Mouse (Mus musculus) liver, adult 2 months (tissue): ENCODE results near the gene 4931406P16Rik. TPM values are rescaled to one million over a fixed set of nuclear protein-coding genes. Genes with fewer than 3 reads are reported as not detected.

Experiments used
- DNase-seq: peaks from one replicate; pipeline ENCODE4 v3.0.0-alpha.2; 2011; ENCODE audit warnings: low read depth, low spot score; ENCODE audit errors: extremely low read depth
- H3K27ac ChIP-seq: fragments of 200-500 bp; replicated peaks from 2 replicates; pipeline ENCODE4 v1.5.1; 2012; ENCODE audit warnings: low read depth, mild to moderate bottlenecking, control low read depth, inconsistent platforms, low read length; ENCODE audit not compliant: insufficient read depth
- H3K27me3 ChIP-seq: fragments of 200-500 bp; 2 replicates; pipeline ENCODE4 v1.6.1; 2012; ENCODE audit warnings: mild to moderate bottlenecking, moderate library complexity, low read length, inconsistent platforms; ENCODE audit not compliant: control insufficient read depth, insufficient read depth
- H3K36me3 ChIP-seq: fragments of 200-500 bp; 2 replicates; pipeline ENCODE4 v1.6.1; 2012; ENCODE audit warnings: low read length, inconsistent platforms; ENCODE audit not compliant: control insufficient read depth, insufficient read depth
- H3K4me1 ChIP-seq: fragments of 200-500 bp; 2 replicates; pipeline ENCODE4 v1.6.1; 2011; ENCODE audit warnings: low read length; ENCODE audit not compliant: control insufficient read depth, insufficient read depth
- H3K4me3 ChIP-seq: fragments of 200-500 bp; 2 replicates; pipeline ENCODE4 v1.5.1; 2011; ENCODE audit warnings: low read depth, mild to moderate bottlenecking, control low read depth, low read length, moderate library complexity; ENCODE audit not compliant: insufficient read depth
- H3K79me2 ChIP-seq: fragments of 200-500 bp; 2 replicates; pipeline ENCODE4 v1.6.1; 2012; ENCODE audit warnings: inconsistent platforms, mild to moderate bottlenecking, low read length, moderate library complexity; ENCODE audit not compliant: control insufficient read depth, insufficient read depth
- H3K9ac ChIP-seq: fragments of 200-500 bp; 2 replicates; pipeline ENCODE4 v1.6.1; 2012; ENCODE audit warnings: low read depth, mild to moderate bottlenecking, control low read depth, inconsistent platforms, low read length
- CTCF ChIP-seq: fragments of 200-500 bp; IDR thresholded peaks from 2 replicates; pipeline ENCODE4 v1.5.1; 2011; ENCODE audit warnings: low read depth, low read length, control low read depth
- POLR2A ChIP-seq: fragments of 200-500 bp; IDR thresholded peaks from 2 replicates; pipeline ENCODE4 v1.6.1; 2011; ENCODE audit warnings: low read length, control low read depth; ENCODE audit not compliant: insufficient read depth; ENCODE audit errors: extremely low read depth
- WGBS: fragments of 180-500 bp; shearing (Covaris S2); methylation state at CpG from one replicate; pipeline ENCODE4 v1.1.7; 2018; 5-methylcytosine and 5-hydroxymethylcytosine counted together
- polyA plus RNA-seq: library from polyadenylated mRNA; depleted of rRNA; stranded (reverse); fragments of >200 nt; gene quantifications from 2 replicates; pipeline ENCODE4 v1.2.3, GENCODE M21; 2012; rRNA removed
- total RNA-seq: library from RNA; depleted of rRNA; stranded (reverse); fragments of >200 nt; gene quantifications from 2 replicates; pipeline ENCODE4 v1.2.3, GENCODE M21; 2014; rRNA removed

Gene 4931406P16Rik
- total and polyA plus RNA-seq, 2 experiments: 10.1 to 11.7 TPM

GRCm38 (mm10) chr7:34198346-34198745, 115.0 kb downstream of the 4931406P16Rik start:
- DNase-seq: peak; percentile 50
- Histone ChIP-seq H3K79me2 (peaks cover 6% of the 10 kb centered on the region; the same call in 1 of the 2 replicates), H3K9ac (no peak overlapping the region), H3K4me1 (peaks cover 7% of the 10 kb centered on the region; the same call in 1 of the 2 replicates), H3K4me3 (no peak overlapping the region), H3K36me3 (peaks cover 18% of the 10 kb centered on the region), H3K27ac (no peak overlapping the region), H3K27me3 (no peaks in the 10 kb centered on the region)
- 59% methylated on average over 3 of the region's 3 CpGs for WGBS
- no peak for TF ChIP-seq POLR2A
- no peak; the same call in 1 of the 2 replicates for TF ChIP-seq CTCF

- H3K4me3 ChIP-seq: peak within 1 kb of the TSS; percentile 91
- peaks cover 6% of the 10 kb centered on the region; the same call in 1 of the 2 replicates for H3K79me2 ChIP-seq
- H3K27ac ChIP-seq: peak within 1 kb of the TSS; percentile 83
- peak; percentile 69 for DNase-seq
- peak within 1 kb of the TSS; percentile 98 for H3K9ac ChIP-seq
- under 1% methylated on average over 70 of the region's 70 CpGs for WGBS
- no peaks in the 10 kb centered on the region for H3K27me3 ChIP-seq
- TF ChIP-seq CTCF: no peak
- TF ChIP-seq POLR2A: peak; percentile 77
- peaks cover 7% of the 10 kb centered on the region; the same call in 1 of the 2 replicates for H3K4me1 ChIP-seq
- peaks cover 12% of the 10 kb centered on the region for H3K36me3 ChIP-seq
These were observed 116.9 kb downstream of the 4931406P16Rik start, which contains the start of gene Pdcd2l for GRCm38 (mm10) chr7:34196132-34197128. TSS of gene Pdcd2l (minus strand) at chr7:34196661.

GRCm38 (mm10) chr7:34195632-34196031, 117.7 kb downstream of the 4931406P16Rik start:
- Histone ChIP-seq H3K27me3 (no peaks in the 10 kb centered on the region), H3K79me2 (peaks cover 6% of the 10 kb centered on the region; the same call in 1 of the 2 replicates), H3K4me1 (peaks cover 7% of the 10 kb centered on the region; the same call in 1 of the 2 replicates), H3K36me3 (peaks cover 8% of the 10 kb centered on the region; the same call in 1 of the 2 replicates), H3K4me3 (peak overlapping the region; percentile 91), H3K9ac (peak overlapping the region; percentile 98; the same call in 1 of the 2 replicates), H3K27ac (no peak overlapping the region)
- no peak for TF ChIP-seq POLR2A
- TF ChIP-seq CTCF: no peak
- 50% methylated on average over 3 of the region's 3 CpGs for WGBS
- DNase-seq: no peak

DNA sequence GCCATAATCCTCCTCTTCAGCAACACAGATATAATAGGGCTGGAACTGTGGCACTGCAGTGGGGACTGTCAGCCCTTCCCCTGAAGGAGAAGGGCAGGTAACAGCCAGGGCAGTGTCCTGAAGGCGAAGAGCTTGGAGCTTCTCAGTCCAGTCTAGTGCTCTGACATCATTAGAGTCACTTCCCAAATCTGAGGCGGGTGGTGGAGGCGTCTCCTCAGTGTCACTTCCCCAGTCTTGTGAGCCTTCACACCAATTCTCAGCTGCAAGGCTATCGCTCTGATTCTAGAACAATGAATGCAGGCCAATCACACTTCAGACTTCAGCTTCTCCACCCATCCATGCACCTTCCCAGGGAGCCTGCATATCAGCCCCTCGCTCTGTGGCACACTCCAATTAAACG, 120.5 kb downstream of the 4931406P16Rik start:
- Histone ChIP-seq H3K27me3 (no peaks in the 10 kb centered on the region), H3K36me3 (peaks cover 20% of the 10 kb centered on the region; the same call in 1 of the 2 replicates), H3K4me1 (peaks cover 7% of the 10 kb centered on the region; the same call in 1 of the 2 replicates), H3K4me3 (no peak overlapping the region), H3K27ac (no peak overlapping the region), H3K79me2 (peaks cover 6% of the 10 kb centered on the region; the same call in 1 of the 2 replicates), H3K9ac (no peak overlapping the region)
- TF ChIP-seq CTCF (no peak), POLR2A (no peak)
- 95% methylated on average over 6 of the region's 6 CpGs for WGBS
- DNase-seq: no peak

DNA sequence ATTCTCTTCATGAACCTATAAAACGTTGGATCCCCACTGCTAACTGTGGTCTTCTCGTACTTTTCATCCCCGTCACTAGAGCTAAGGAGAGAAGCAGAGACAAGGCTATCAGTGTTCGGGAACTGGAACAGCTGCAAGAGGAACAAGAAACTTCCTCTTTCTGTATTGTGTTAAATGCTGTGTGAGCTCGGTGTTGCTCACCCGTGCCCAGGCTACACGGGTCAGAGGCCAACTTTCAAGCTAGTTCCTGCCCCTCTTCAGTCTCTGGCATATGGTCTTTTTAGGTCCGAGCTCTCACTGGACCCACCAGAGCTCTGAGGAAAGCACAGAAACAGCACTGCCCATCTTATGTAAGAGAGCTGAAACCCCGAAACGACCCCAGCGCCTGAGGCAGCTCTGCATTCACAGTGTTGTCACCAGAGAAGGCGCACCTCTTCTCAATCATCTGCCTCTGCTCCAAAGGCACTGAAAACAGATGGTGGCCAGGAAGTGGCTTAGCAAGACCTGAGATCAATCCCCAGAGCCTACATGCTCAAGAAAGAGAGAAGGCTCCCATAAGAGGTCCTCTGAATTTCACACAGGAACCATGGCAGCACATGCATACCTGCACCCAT, 123.9 kb downstream of the 4931406P16Rik start:
- no peak overlapping the region for H3K4me3 ChIP-seq
- WGBS: 85% methylated on average over 12 of the region's 12 CpGs
- H3K36me3 ChIP-seq: peaks cover 32% of the 10 kb centered on the region; the same call in 1 of the 2 replicates
- no peaks in the 10 kb centered on the region for H3K79me2 ChIP-seq
- H3K4me1 ChIP-seq: no peaks in the 10 kb centered on the region
- TF ChIP-seq POLR2A: no peak
- no peak overlapping the region for H3K27ac ChIP-seq
- DNase-seq: no peak
- H3K27me3 ChIP-seq: no peaks in the 10 kb centered on the region
- no peak overlapping the region for H3K9ac ChIP-seq

Other genes starting within 250 kb of the 4931406P16Rik start
- not detected in 2 replicates for gene Scgb1b30, start 218.1 kb downstream of the 4931406P16Rik start, total RNA-seq
- not detected in 2 replicates for gene Scgb1b30, start 218.1 kb downstream of the 4931406P16Rik start, polyA plus RNA-seq
- 1.7 and 1.9 TPM in 2 replicates for gene Wtip, start 180.3 kb downstream of the 4931406P16Rik start, total RNA-seq
- 1.6 and 2.8 TPM in 2 replicates for gene Wtip, start 180.3 kb downstream of the 4931406P16Rik start, polyA plus RNA-seq
- gene Uba2, start 144.0 kb downstream of the 4931406P16Rik start, total RNA-seq: 31.8 and 33.6 TPM in 2 replicates
- gene Uba2, start 144.0 kb downstream of the 4931406P16Rik start, polyA plus RNA-seq: 13.6 and 16.9 TPM in 2 replicates
- gene Pdcd2l, start 116.9 kb downstream of the 4931406P16Rik start, total RNA-seq: 15.5 and 15.9 TPM in 2 replicates
- gene Pdcd2l, start 116.9 kb downstream of the 4931406P16Rik start, polyA plus RNA-seq: 16.0 and 18.5 TPM in 2 replicates
- 61.8 and 74.2 TPM in 2 replicates for gene Gpi1, start 83.2 kb downstream of the 4931406P16Rik start, total RNA-seq
- 100 and 127 TPM in 2 replicates for gene Gpi1, start 83.2 kb downstream of the 4931406P16Rik start, polyA plus RNA-seq
- not detected in 2 replicates for gene Gm6096, start 62.5 kb downstream of the 4931406P16Rik start, total RNA-seq
- gene Gm6096, start 62.5 kb downstream of the 4931406P16Rik start, polyA plus RNA-seq: not detected in 2 replicates
- gene Lsm14a, start 79.8 kb upstream of the 4931406P16Rik start, total RNA-seq: 24.1 and 26.2 TPM in 2 replicates
- gene Lsm14a, start 79.8 kb upstream of the 4931406P16Rik start, polyA plus RNA-seq: 12.5 and 13.7 TPM in 2 replicates